Mouse (Mus musculus): ENCODE results near the gene Clca4a.
"Not testable (repeated sequence)": the region's sequence is repeated elsewhere in the genome, so short reads cannot be mapped to it uniquely, and the experiment has no call there.

Gene Clca4a

GRCm38 (mm10) chr3:144974945-144975344 is at the start of gene Clca4a:
Gene Clca4a, minus strand, starts transcription at chr3:144975045.
- DNase-seq, result no peak

DNA sequence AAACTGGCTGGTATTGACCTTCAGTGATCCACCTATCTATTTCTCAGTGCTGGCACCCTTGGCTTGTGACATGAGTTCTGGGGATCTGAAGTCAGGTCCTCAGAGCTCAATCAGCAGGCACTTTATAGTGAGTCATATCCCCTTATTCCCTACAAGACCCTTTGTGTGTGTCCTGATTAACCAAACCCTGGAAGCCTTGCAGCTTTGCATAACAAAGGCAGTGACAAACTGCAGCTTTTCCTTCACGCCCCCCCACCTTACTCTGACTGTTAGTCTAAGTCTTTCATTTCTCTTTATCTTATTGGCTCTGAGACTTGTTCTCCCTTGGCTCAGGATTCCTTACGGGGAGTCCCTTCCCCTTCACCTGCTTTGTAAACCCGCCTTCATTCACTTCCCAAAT is 43.0 kb upstream of the Clca4a start:
- no peak for DNase-seq

DNA sequence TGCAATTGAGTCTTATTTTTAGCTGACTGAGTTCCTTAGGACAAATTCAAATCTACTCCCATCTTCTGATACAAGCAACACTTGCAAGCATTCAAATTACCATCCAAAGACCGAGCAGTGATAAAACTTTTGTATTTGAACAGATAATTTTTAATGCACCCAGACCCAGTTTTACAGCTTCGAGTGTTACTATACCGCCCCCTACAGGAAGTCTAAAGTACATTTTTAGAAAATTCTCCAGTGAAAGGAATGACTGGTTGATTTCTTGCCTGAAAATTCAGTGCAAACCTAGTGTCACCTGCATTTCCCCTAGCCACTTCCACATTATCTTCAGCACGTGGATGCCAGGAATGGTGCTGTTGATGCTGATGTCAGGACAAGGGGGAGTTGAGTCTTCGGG is 29.6 kb upstream of the Clca4a start:
- no peak for DNase-seq

DNA sequence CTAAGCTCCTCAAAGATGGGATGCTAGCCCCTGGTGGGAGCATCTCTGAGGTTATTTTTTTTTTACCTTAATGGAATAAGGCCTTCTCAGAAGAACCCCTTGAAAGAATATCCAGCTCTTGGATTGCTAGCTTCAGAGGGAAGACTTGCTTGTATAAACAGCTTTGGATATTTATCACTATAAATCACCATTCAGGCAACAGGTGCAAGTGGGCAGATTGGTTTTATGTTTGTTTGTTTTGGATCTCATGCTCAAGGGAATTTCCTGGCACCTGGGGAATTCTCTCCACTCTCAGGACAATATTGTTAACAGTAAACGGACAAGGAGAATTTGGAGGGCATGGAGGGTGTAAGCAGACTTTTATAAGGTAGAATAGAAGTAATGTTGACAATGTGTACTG is 26.1 kb upstream of the Clca4a start:
- DNase-seq, result no peak

- no peak for DNase-seq
Measured at GRCm38 (mm10) chr3:144993055-144993454, 18.2 kb upstream of the Clca4a start.

- DNase-seq, result no peak
Measured at GRCm38 (mm10) chr3:144992618-144993017, 17.8 kb upstream of the Clca4a start.

GRCm38 (mm10) chr3:144985890-144986289 is 11.0 kb upstream of the Clca4a start:
- DNase-seq, result no peak

- no peak for DNase-seq
Measured at GRCm38 (mm10) chr3:144980551-144980950, 5.7 kb upstream of the Clca4a start.

DNA sequence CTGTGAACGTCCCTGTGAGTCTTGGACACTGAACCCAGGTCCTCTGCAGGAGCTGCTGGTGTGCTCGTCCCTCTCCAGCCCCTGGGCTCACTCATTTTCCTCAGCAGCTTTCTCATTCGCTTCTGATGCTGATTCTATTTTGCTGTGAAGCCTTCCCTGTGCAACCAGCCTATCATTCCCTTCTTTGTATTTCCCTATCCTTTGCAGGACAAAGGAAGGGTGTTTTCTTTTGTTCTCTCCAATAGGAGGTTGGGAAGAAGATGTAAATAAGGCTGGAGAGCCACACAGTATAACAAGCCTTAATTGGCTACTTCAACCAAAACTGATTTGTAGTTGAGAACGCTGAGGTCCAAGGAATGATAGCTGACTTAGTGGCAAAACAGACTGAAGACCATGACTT is 2.8 kb upstream of the Clca4a start:
- no peak for DNase-seq

- no peak for DNase-seq
Measured at GRCm38 (mm10) chr3:144976091-144976490, 1.2 kb upstream of the Clca4a start.

- no peak for DNase-seq
Measured at GRCm38 (mm10) chr3:144971553-144972270, 3.1 kb downstream of the Clca4a start.

GRCm38 (mm10) chr3:144969755-144970154 is 5.1 kb downstream of the Clca4a start:
- DNase-seq, result no peak

DNA sequence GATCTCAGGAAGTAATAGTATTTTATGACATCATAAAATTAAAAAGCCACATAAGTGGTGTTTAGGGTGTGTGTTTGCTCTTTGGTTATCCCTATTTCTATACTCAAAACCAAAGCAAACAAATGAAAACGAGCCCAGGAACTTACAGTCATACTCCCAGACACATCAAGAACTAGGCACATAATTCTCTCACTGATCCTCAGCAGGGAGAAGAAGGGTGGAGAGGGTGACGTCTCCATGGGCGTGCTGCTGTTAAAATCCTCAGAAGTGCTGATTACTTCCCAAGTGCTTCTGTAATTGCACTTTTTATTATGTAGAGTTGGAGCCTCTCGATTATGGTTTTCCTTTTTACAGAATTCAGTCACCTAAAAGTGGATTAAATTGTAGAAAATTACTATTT is 8.8 kb downstream of the Clca4a start:
- no peak for DNase-seq

- DNase-seq, result no peak
Measured at GRCm38 (mm10) chr3:144950829-144951228, 24.0 kb downstream of the Clca4a start.

DNA sequence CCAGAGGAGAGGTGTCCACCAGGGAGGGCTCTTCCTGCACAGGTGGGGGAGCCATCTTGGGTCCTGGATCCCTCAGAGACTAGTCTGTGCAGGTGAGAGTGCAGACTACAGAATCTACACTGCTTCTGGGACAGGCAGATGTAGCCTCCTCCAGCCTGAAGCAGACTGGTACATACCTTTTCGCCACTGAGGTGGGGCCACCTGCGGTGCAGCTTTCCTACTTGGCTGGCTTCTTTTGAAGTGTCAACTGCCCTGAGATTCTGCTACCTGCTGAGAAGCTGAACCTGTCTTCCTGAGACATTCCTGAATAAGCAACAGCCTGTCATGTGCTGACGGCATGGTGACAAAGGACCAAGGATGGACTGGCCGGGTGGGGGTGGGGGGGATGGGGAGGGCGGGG is 27.5 kb downstream of the Clca4a start:
- not testable (repeated sequence) for DNase-seq

DNA sequence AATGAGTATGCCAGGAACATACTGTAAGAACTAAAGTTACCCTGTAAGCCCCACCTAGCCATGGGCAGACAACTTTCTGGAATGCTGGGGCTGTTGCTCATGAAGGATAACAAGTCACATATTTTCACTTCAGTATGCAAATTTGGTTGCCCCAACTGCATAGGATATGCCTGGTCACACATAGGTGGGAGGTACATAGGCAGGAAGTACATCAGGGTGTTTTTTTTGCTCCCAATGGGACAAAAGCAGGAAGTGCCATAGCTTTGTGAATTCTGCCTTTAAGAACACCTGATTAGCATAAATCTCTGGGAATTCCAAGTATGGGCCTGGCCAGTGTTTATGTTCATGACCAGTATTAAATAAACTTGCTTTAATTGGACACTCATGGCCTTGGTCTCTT is 41.2 kb downstream of the Clca4a start:
- not testable (repeated sequence) for DNase-seq

- DNase-seq, result no peak
Measured at GRCm38 (mm10) chr3:144933011-144933491, 41.8 kb downstream of the Clca4a start.

DNA sequence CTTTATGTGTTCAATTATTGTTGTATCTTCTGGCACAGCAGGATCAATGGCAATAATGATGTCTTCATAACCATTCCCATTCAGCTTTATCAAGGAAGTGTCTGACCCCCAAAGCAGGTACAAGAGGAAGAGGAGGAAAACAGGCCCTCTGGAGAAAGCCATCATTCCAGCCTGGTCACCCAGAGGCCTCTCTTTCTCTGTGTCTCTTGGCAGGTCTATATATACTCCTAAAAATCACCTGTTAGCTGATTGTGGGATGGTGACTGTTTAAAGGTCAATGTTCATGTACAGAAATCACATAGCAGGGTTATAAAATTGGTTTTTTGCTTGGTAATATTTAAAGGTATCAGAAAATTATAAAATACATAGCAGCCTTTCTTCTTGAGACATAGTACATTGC is 42.5 kb downstream of the Clca4a start, which contains the start of gene Clca4b:
Gene Clca4b (minus strand): TSS at position 195 of the 400 bp plus-strand sequence.
- DNase-seq, result no peak

GRCm38 (mm10) chr3:144914014-144914413 is 60.8 kb downstream of the Clca4a start:
- no peak for DNase-seq

Data from thymus, postnatal 14 days (tissue).